Mouse (Mus musculus): ENCODE data around the gene Plppr2. TPM values are rescaled to one million over a fixed set of nuclear protein-coding genes. Genes with fewer than 3 reads are reported as not detected.

Gene Plppr2
- polyA plus RNA-seq, 2 experiments, result 1.3 to 2.6 TPM

DNA sequence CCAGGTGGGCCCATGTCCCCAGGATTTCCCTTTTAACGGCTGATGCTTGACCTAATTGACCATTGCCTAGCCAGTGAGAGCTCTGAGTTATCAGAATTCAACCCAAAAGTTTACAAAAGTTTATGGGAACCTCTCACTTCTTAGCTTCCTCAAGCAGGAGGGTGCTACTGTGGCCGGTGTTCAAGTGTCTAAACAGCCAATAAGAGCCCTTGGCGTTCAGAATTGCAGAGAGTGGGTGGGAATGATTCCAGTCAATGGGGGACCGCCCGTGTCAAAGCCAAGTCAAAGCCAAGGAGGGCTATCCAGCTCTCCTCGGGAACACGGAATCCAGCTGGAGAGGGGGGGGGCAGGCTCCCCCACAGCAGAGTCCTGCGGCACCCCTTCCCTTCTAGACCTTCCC lies 11.3 kb downstream of the Plppr2 start:
- 37% methylated on average over 8 of the region's 8 CpGs for WGBS (ENCODE audit: insufficient replicate concordance)
- H3K4me2 ChIP-seq (ENCODE audit: low read depth), result no peak overlapping the region

DNA sequence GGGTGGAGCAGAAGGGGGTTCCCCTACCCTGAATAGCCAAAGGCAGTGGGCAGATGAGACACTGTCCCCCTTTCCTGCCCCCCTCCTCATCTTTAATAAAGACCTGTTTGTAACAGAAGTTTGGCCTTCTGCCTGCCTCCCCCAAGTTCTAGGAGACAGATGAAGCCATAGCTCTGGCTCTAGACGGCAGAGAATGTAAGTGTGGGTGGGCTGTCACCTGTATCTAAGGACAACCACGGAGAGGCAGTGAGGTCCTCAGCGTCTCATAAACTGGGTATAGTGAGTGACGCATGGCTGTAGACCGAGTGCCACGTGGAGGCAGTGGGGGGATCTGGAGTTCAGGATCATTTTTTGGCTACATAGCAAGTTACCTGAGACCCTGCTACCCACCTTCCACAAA lies 12.0 kb downstream of the Plppr2 start:
- TF ChIP-seq EP300 (IDR thresholded peaks at IDR 0.05; ENCODE audit: low read depth), result no peak
- TF ChIP-seq CTCF (IDR thresholded peaks at IDR 0.05; ENCODE audit: low read depth), result no peak
- no peak overlapping the region for H3K4me3 ChIP-seq (ENCODE audit: insufficient read depth in 1 of 2, low read depth in 2 of 2, low read length in 2 of 2)
- 0 out of 4 replicates have a peak, but pooled peaks cover 0 to 2% of the 10 kb centered on the region in 2 experiments for H3K4me1 ChIP-seq (replicated peaks; ENCODE audit: control insufficient read depth in 2 of 2, insufficient read depth in 2 of 2, low read length in 1 of 2)
- H3K36me3 ChIP-seq (replicated peaks; ENCODE audit: control insufficient read depth, insufficient read depth, low read depth), result no peaks in the 10 kb centered on the region
- no peak overlapping the region for H3K9ac ChIP-seq (replicated peaks)
- WGBS (ENCODE audit: insufficient replicate concordance), result 54% methylated on average over 6 of the region's 6 CpGs
- DNase-seq (ENCODE audit: low read depth in 3 of 3, low spot score in 3 of 3) (no peak), ATAC-seq (ENCODE audit: insufficient read depth) (no peak)
- no peaks in the 10 kb centered on the region; the same call in 1 of the 2 replicates for H3K27me3 ChIP-seq (ENCODE audit: control insufficient read depth, insufficient read depth, low read length)
- no peak overlapping the region for H3K4me2 ChIP-seq (ENCODE audit: low read depth)
- no peak overlapping the region for H3K27ac ChIP-seq
- no peaks in the 10 kb centered on the region for H3K9me3 ChIP-seq (ENCODE audit: control insufficient read depth, low read length)

More for the DNA sequence above, 11.3 kb downstream of the Plppr2 start:
- no peaks in the 10 kb centered on the region for H3K9me3 ChIP-seq (ENCODE audit: control insufficient read depth, low read length)
- no peak for DNase-seq (ENCODE audit: low read depth in 3 of 3, low spot score in 3 of 3)
- no peak overlapping the region for H3K27ac ChIP-seq
- H3K4me1 ChIP-seq (replicated peaks; ENCODE audit: control insufficient read depth in 2 of 2, insufficient read depth in 2 of 2, low read length in 1 of 2), result 0 out of 4 replicates have a peak, but pooled peaks cover 0 to 2% of the 10 kb centered on the region in 2 experiments
- no peaks in the 10 kb centered on the region; the same call in 1 of the 2 replicates for H3K27me3 ChIP-seq (ENCODE audit: control insufficient read depth, insufficient read depth, low read length)
- H3K9ac ChIP-seq (replicated peaks), result no peak overlapping the region
- no peak overlapping the region for H3K4me3 ChIP-seq (ENCODE audit: insufficient read depth in 1 of 2, low read depth in 2 of 2, low read length in 2 of 2)
- ATAC-seq (ENCODE audit: insufficient read depth), result no peak
- no peaks in the 10 kb centered on the region for H3K36me3 ChIP-seq (replicated peaks; ENCODE audit: control insufficient read depth, insufficient read depth, low read depth)
- no peak for TF ChIP-seq CTCF (IDR thresholded peaks at IDR 0.05; ENCODE audit: low read depth)
- TF ChIP-seq EP300 (IDR thresholded peaks at IDR 0.05; ENCODE audit: low read depth), result no peak

DNA sequence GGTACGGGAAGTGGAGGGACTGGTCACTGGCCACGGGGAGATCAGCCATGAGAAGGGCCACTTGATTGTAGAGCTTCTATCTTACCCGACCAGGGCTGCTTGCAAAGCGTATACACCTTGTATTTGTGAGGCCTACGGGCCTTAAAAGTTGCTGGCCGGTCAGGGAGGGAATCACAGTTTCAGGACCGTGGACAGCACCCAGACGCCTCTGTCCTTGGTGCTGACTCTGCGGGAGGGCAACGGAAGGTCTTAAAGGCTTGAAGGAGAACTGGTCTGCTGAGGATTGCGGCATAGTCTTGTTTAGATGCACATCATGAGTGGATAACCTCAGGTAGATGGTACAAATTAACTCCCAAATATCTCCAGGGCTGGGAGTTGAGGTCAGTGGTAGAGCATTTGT lies 13.5 kb downstream of the Plppr2 start:
- Histone ChIP-seq H3K4me1 (replicated peaks; ENCODE audit: control insufficient read depth in 2 of 2, insufficient read depth in 2 of 2, low read length in 1 of 2) (peaks cover 4 to 6% of the 10 kb centered on the region in 2 experiments; a peak in 3 of 4 replicates), H3K4me2 (ENCODE audit: low read depth) (no peak overlapping the region), H3K27me3 (ENCODE audit: control insufficient read depth, insufficient read depth, low read length) (no peaks in the 10 kb centered on the region; the same call in 1 of the 2 replicates), H3K9ac (replicated peaks) (no peak overlapping the region), H3K36me3 (replicated peaks; ENCODE audit: control insufficient read depth, insufficient read depth, low read depth) (no peaks in the 10 kb centered on the region), H3K4me3 (ENCODE audit: insufficient read depth in 1 of 2, low read depth in 2 of 2, low read length in 2 of 2) (no peak overlapping the region), H3K27ac (no peak overlapping the region), H3K9me3 (ENCODE audit: control insufficient read depth, low read length) (no peaks in the 10 kb centered on the region)
- TF ChIP-seq EP300 (IDR thresholded peaks at IDR 0.05; ENCODE audit: low read depth), result no peak
- WGBS (ENCODE audit: insufficient replicate concordance), result 11% methylated on average over 11 of the region's 11 CpGs
- no peak for ATAC-seq (ENCODE audit: insufficient read depth)
- DNase-seq (ENCODE audit: low read depth in 3 of 3, low spot score in 3 of 3), result peak in 1 of 3 experiments; percentile 43

DNA sequence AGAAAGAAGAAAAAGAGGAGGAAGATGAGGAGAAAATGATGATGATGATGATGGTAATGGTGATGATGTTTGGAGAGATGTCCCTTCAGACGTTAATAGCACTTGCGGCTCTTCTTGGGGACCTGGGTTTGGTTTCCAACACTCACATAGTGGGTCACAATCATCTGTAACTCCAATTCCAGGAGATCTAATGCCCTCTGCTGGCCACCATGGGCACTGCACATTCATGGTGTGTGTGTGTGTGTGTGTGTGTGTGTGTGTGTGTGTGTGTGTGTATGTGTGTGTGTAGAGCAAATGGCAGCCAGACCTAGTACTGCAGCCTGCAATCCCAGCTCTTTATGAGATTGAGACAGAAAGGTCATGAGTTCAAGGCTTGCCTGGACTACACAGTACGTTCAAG lies 15.1 kb downstream of the Plppr2 start:
- no peak overlapping the region for H3K9ac ChIP-seq (replicated peaks)
- TF ChIP-seq CTCF (IDR thresholded peaks at IDR 0.05; ENCODE audit: low read depth) (peak; percentile 84), EP300 (IDR thresholded peaks at IDR 0.05; ENCODE audit: low read depth) (no peak)
- ATAC-seq (ENCODE audit: insufficient read depth) (no peak), DNase-seq (ENCODE audit: low read depth in 3 of 3, low spot score in 3 of 3) (no peak)
- no peaks in the 10 kb centered on the region for H3K9me3 ChIP-seq (ENCODE audit: control insufficient read depth, low read length)
- H3K4me1 ChIP-seq (replicated peaks; ENCODE audit: control insufficient read depth in 2 of 2, insufficient read depth in 2 of 2, low read length in 1 of 2), result peaks cover 4 to 8% of the 10 kb centered on the region in 2 experiments
- H3K27me3 ChIP-seq (ENCODE audit: control insufficient read depth, insufficient read depth, low read length), result no peaks in the 10 kb centered on the region; the same call in 1 of the 2 replicates
- H3K4me2 ChIP-seq (ENCODE audit: low read depth), result no peak overlapping the region
- no peak overlapping the region for H3K27ac ChIP-seq
- no peak overlapping the region for H3K4me3 ChIP-seq (ENCODE audit: insufficient read depth in 1 of 2, low read depth in 2 of 2, low read length in 2 of 2)
- no peaks in the 10 kb centered on the region for H3K36me3 ChIP-seq (replicated peaks; ENCODE audit: control insufficient read depth, insufficient read depth, low read depth)
- WGBS (ENCODE audit: insufficient replicate concordance), result 66% methylated on average over 3 of the region's 3 CpGs

DNA sequence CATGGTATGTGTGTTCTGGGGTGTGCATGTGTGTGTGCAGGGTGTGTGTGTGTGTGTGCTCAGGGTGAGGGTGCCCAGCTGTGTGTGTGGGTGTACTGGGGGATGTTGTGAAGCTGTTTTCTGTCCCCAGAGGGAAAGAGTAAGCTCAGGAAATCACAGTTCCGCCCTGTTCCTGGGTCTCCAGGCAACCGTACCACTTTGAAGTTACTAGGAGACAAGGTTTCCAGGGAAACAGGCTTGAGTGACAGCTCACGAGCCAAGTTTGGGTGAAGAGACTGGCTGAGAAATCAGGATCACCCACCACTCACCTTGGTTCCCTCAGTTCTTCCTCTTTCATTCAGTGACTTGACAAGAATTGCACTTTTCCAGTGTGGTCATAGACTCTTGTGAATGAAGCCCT lies 16.8 kb downstream of the Plppr2 start:
- WGBS (ENCODE audit: insufficient replicate concordance), result 16% methylated on average over 3 of the region's 3 CpGs
- ATAC-seq (ENCODE audit: insufficient read depth) (no peak), DNase-seq (ENCODE audit: low read depth in 3 of 3, low spot score in 3 of 3) (no peak)
- H3K4me3 ChIP-seq (ENCODE audit: insufficient read depth in 1 of 2, low read depth in 2 of 2, low read length in 2 of 2), result no peak overlapping the region
- H3K4me2 ChIP-seq (ENCODE audit: low read depth), result no peak overlapping the region
- no peak for TF ChIP-seq CTCF (IDR thresholded peaks at IDR 0.05; ENCODE audit: low read depth)
- H3K36me3 ChIP-seq (replicated peaks; ENCODE audit: control insufficient read depth, insufficient read depth, low read depth), result peaks cover 10% of the 10 kb centered on the region
- no peaks in the 10 kb centered on the region; the same call in 1 of the 2 replicates for H3K27me3 ChIP-seq (ENCODE audit: control insufficient read depth, insufficient read depth, low read length)
- no peak overlapping the region for H3K27ac ChIP-seq
- H3K9ac ChIP-seq (replicated peaks), result no peak overlapping the region
- H3K4me1 ChIP-seq (replicated peaks; ENCODE audit: control insufficient read depth in 2 of 2, insufficient read depth in 2 of 2, low read length in 1 of 2), result peaks cover 4 to 5% of the 10 kb centered on the region in 2 experiments
- no peaks in the 10 kb centered on the region for H3K9me3 ChIP-seq (ENCODE audit: control insufficient read depth, low read length)

All from liver, embryonic 14.5 days (tissue).